Mouse (Mus musculus): Measurements from ENCODE around the gene Abhd6. TPM values are rescaled to one million over a fixed set of nuclear protein-coding genes. Genes with fewer than 3 reads are reported as not detected.

Gene Abhd6
- polyA plus RNA-seq, 1 experiment from 2014 or later: 11.9 TPM

- Histone ChIP-seq H3K4me1 (replicated peaks; ENCODE audit: control insufficient read depth, insufficient read depth, low read length) (no peaks in the 10 kb centered on the region), H3K4me2 (no peak overlapping the region), H3K27me3 (replicated peaks; ENCODE audit: control insufficient read depth, insufficient read depth, low read length) (no peaks in the 10 kb centered on the region), H3K4me3 (ENCODE audit: low read depth, low read length) (no peak overlapping the region), H3K9me3 (ENCODE audit: control insufficient read depth, low read length) (no peaks in the 10 kb centered on the region), H3K9ac (ENCODE audit: low read depth, low read length) (no peak overlapping the region), H3K36me3 (ENCODE audit: control insufficient read depth, insufficient read depth, low read length) (no peaks in the 10 kb centered on the region), H3K27ac (ENCODE audit: low read depth, low read length) (no peak overlapping the region)
- DNase-seq (ENCODE audit: low spot score): no peak
- 81% methylated on average over 2 of the region's 2 CpGs for WGBS
- ATAC-seq (replicated peaks; ENCODE audit: low FRiP score): no peak
Measured at GRCm38 (mm10) chr14:8051869-8052268, 49.2 kb downstream of the Abhd6 start.

GRCm38 (mm10) chr14:8052661-8053060, 50.0 kb downstream of the Abhd6 start:
- H3K27ac ChIP-seq (ENCODE audit: low read depth, low read length): no peak overlapping the region
- ATAC-seq (replicated peaks; ENCODE audit: low FRiP score) (no peak), DNase-seq (ENCODE audit: low spot score) (no peak)
- no peaks in the 10 kb centered on the region for H3K27me3 ChIP-seq (replicated peaks; ENCODE audit: control insufficient read depth, insufficient read depth, low read length)
- 98% methylated on average over 7 of the region's 7 CpGs for WGBS
- no peaks in the 10 kb centered on the region for H3K4me1 ChIP-seq (replicated peaks; ENCODE audit: control insufficient read depth, insufficient read depth, low read length)
- H3K9ac ChIP-seq (ENCODE audit: low read depth, low read length): no peak overlapping the region
- H3K36me3 ChIP-seq (ENCODE audit: control insufficient read depth, insufficient read depth, low read length): no peaks in the 10 kb centered on the region
- H3K4me3 ChIP-seq (ENCODE audit: low read depth, low read length): no peak overlapping the region
- no peaks in the 10 kb centered on the region for H3K9me3 ChIP-seq (ENCODE audit: control insufficient read depth, low read length)
- no peak overlapping the region for H3K4me2 ChIP-seq

GRCm38 (mm10) chr14:8054310-8055102, 51.8 kb downstream of the Abhd6 start:
- Histone ChIP-seq H3K4me1 (replicated peaks; ENCODE audit: control insufficient read depth, insufficient read depth, low read length) (no peaks in the 10 kb centered on the region), H3K27ac (ENCODE audit: low read depth, low read length) (no peak overlapping the region), H3K9me3 (ENCODE audit: control insufficient read depth, low read length) (no peaks in the 10 kb centered on the region), H3K27me3 (replicated peaks; ENCODE audit: control insufficient read depth, insufficient read depth, low read length) (no peaks in the 10 kb centered on the region), H3K36me3 (ENCODE audit: control insufficient read depth, insufficient read depth, low read length) (no peaks in the 10 kb centered on the region), H3K4me3 (ENCODE audit: low read depth, low read length) (no peak overlapping the region), H3K4me2 (no peak overlapping the region), H3K9ac (ENCODE audit: low read depth, low read length) (no peak overlapping the region)
- WGBS: 43% methylated on average over 17 of the region's 17 CpGs
- ATAC-seq (replicated peaks; ENCODE audit: low FRiP score) (no peak), DNase-seq (ENCODE audit: low spot score) (no peak)

GRCm38 (mm10) chr14:8056076-8056475, 53.4 kb downstream of the Abhd6 start:
- Histone ChIP-seq H3K27ac (ENCODE audit: low read depth, low read length) (no peak overlapping the region), H3K9me3 (ENCODE audit: control insufficient read depth, low read length) (no peaks in the 10 kb centered on the region), H3K4me3 (ENCODE audit: low read depth, low read length) (no peak overlapping the region), H3K9ac (ENCODE audit: low read depth, low read length) (no peak overlapping the region), H3K4me2 (no peak overlapping the region), H3K4me1 (replicated peaks; ENCODE audit: control insufficient read depth, insufficient read depth, low read length) (no peaks in the 10 kb centered on the region), H3K27me3 (replicated peaks; ENCODE audit: control insufficient read depth, insufficient read depth, low read length) (no peaks in the 10 kb centered on the region), H3K36me3 (ENCODE audit: control insufficient read depth, insufficient read depth, low read length) (no peaks in the 10 kb centered on the region)
- no peak for DNase-seq (ENCODE audit: low spot score)
- WGBS: 90% methylated on average over 5 of the region's 5 CpGs
- ATAC-seq (replicated peaks; ENCODE audit: low FRiP score): no peak

GRCm38 (mm10) chr14:8059938-8060337, 57.2 kb downstream of the Abhd6 start:
- H3K9me3 ChIP-seq (ENCODE audit: control insufficient read depth, low read length): no peaks in the 10 kb centered on the region
- H3K4me1 ChIP-seq (replicated peaks; ENCODE audit: control insufficient read depth, insufficient read depth, low read length): peaks cover 24% of the 10 kb centered on the region
- DNase-seq (ENCODE audit: low spot score): no peak
- no peak for ATAC-seq (replicated peaks; ENCODE audit: low FRiP score)
- H3K9ac ChIP-seq (ENCODE audit: low read depth, low read length): no peak overlapping the region
- H3K4me2 ChIP-seq: no peak overlapping the region
- no peaks in the 10 kb centered on the region for H3K27me3 ChIP-seq (replicated peaks; ENCODE audit: control insufficient read depth, insufficient read depth, low read length)
- H3K27ac ChIP-seq (ENCODE audit: low read depth, low read length): no peak overlapping the region
- WGBS: 85% methylated on average over 7 of the region's 7 CpGs
- no peaks in the 10 kb centered on the region for H3K36me3 ChIP-seq (ENCODE audit: control insufficient read depth, insufficient read depth, low read length)
- H3K4me3 ChIP-seq (ENCODE audit: low read depth, low read length): no peak overlapping the region

GRCm38 (mm10) chr14:8062076-8062475, 59.4 kb downstream of the Abhd6 start:
- no peaks in the 10 kb centered on the region for H3K9me3 ChIP-seq (ENCODE audit: control insufficient read depth, low read length)
- 24% methylated on average over 3 of the region's 3 CpGs for WGBS
- H3K9ac ChIP-seq (ENCODE audit: low read depth, low read length): no peak overlapping the region
- H3K4me3 ChIP-seq (ENCODE audit: low read depth, low read length): no peak overlapping the region
- H3K36me3 ChIP-seq (ENCODE audit: control insufficient read depth, insufficient read depth, low read length): no peaks in the 10 kb centered on the region
- no peak overlapping the region for H3K4me2 ChIP-seq
- no peak for DNase-seq (ENCODE audit: low spot score)
- H3K27ac ChIP-seq (ENCODE audit: low read depth, low read length): no peak overlapping the region
- H3K4me1 ChIP-seq (replicated peaks; ENCODE audit: control insufficient read depth, insufficient read depth, low read length): peaks cover 24% of the 10 kb centered on the region
- H3K27me3 ChIP-seq (replicated peaks; ENCODE audit: control insufficient read depth, insufficient read depth, low read length): no peaks in the 10 kb centered on the region
- peak; percentile 61 for ATAC-seq (replicated peaks; ENCODE audit: low FRiP score)

- Histone ChIP-seq H3K36me3 (ENCODE audit: control insufficient read depth, insufficient read depth, low read length) (no peaks in the 10 kb centered on the region), H3K4me3 (ENCODE audit: low read depth, low read length) (no peak overlapping the region), H3K4me2 (no peak overlapping the region), H3K27me3 (replicated peaks; ENCODE audit: control insufficient read depth, insufficient read depth, low read length) (no peaks in the 10 kb centered on the region), H3K27ac (ENCODE audit: low read depth, low read length) (no peak overlapping the region), H3K9me3 (ENCODE audit: control insufficient read depth, low read length) (no peaks in the 10 kb centered on the region), H3K4me1 (replicated peaks; ENCODE audit: control insufficient read depth, insufficient read depth, low read length) (peaks cover 24% of the 10 kb centered on the region), H3K9ac (ENCODE audit: low read depth, low read length) (no peak overlapping the region)
- 72% methylated on average over 3 of the region's 3 CpGs for WGBS
- no peak for DNase-seq (ENCODE audit: low spot score)
- ATAC-seq (replicated peaks; ENCODE audit: low FRiP score): no peak
Measured at GRCm38 (mm10) chr14:8062537-8063301, 60.0 kb downstream of the Abhd6 start.

GRCm38 (mm10) chr14:8063835-8064785, 61.4 kb downstream of the Abhd6 start:
- Histone ChIP-seq H3K36me3 (ENCODE audit: control insufficient read depth, insufficient read depth, low read length) (no peaks in the 10 kb centered on the region), H3K4me2 (peak overlapping the region; percentile 23; the same call in 1 of the 2 replicates), H3K4me3 (ENCODE audit: low read depth, low read length) (no peak overlapping the region), H3K4me1 (replicated peaks; ENCODE audit: control insufficient read depth, insufficient read depth, low read length) (peaks cover 24% of the 10 kb centered on the region), H3K9me3 (ENCODE audit: control insufficient read depth, low read length) (no peaks in the 10 kb centered on the region), H3K27me3 (replicated peaks; ENCODE audit: control insufficient read depth, insufficient read depth, low read length) (no peaks in the 10 kb centered on the region), H3K9ac (ENCODE audit: low read depth, low read length) (no peak overlapping the region), H3K27ac (ENCODE audit: low read depth, low read length) (no peak overlapping the region)
- ATAC-seq (replicated peaks; ENCODE audit: low FRiP score) (peak; percentile 93), DNase-seq (ENCODE audit: low spot score) (no peak)
- WGBS: 69% methylated on average over 8 of the region's 8 CpGs
